Mouse (Mus musculus) midbrain, postnatal 0 days (tissue): Measurements from ENCODE around the gene Tprgl. TPM values are rescaled to one million over a fixed set of nuclear protein-coding genes. Genes with fewer than 3 reads are reported as not detected.

Experiments
- ATAC-seq: fragments of 200-750 bp; cut with Nextera tagmentation; 2 replicates; pipeline ENCODE4 v1.8.0; 2017; ENCODE audit warnings: moderate number of reproducible peaks, mild to moderate bottlenecking, moderate TSS enrichment, moderate library complexity; ENCODE audit not compliant: low FRiP score
- DNase-seq: peaks from one replicate; pipeline ENCODE4 v3.0.0-alpha.2; 2015; ENCODE audit warnings: low spot score
- H3K27ac ChIP-seq: fragments of 300-500 bp; sonication (generic); 2 replicates; pipeline ENCODE4 v1.5.1; 2014; ENCODE audit warnings: low read depth, mild to moderate bottlenecking, low read length, mixed read lengths
- H3K27me3 ChIP-seq: fragments of 300-500 bp; sonication (generic); 2 replicates; pipeline ENCODE4 v1.6.1; 2014; ENCODE audit warnings: low read length, control low read depth, mixed read lengths; ENCODE audit not compliant: insufficient read depth
- H3K36me3 ChIP-seq: fragments of 300-500 bp; sonication (generic); 2 replicates; pipeline ENCODE4 v1.6.1; 2014; ENCODE audit warnings: low read length, control low read depth, mixed read lengths; ENCODE audit not compliant: insufficient read depth
- H3K4me1 ChIP-seq: fragments of 300-500 bp; sonication (generic); 2 replicates; pipeline ENCODE4 v1.6.1; 2014; ENCODE audit warnings: mild to moderate bottlenecking, control low read depth, antibody characterized with exemption, low read length, mixed read lengths; ENCODE audit not compliant: insufficient read depth
- H3K4me2 ChIP-seq: fragments of 300-500 bp; sonication (generic); 2 replicates; pipeline ENCODE4 v1.6.1; 2014; ENCODE audit warnings: low read depth, mild to moderate bottlenecking, low read length, mixed read lengths; ENCODE audit not compliant: poor library complexity, severe bottlenecking
- H3K4me3 ChIP-seq: fragments of 300-500 bp; sonication (generic); 2 replicates; pipeline ENCODE4 v1.5.1; 2014; ENCODE audit warnings: low read depth, mild to moderate bottlenecking, low read length, moderate library complexity
- H3K9ac ChIP-seq: fragments of 300-500 bp; sonication (generic); replicated peaks from 2 replicates; pipeline ENCODE4 v1.6.1; 2014; ENCODE audit warnings: mild to moderate bottlenecking, low read length, moderate library complexity, mixed read lengths; ENCODE audit not compliant: poor library complexity, severe bottlenecking
- H3K9me3 ChIP-seq: fragments of 300-500 bp; sonication (generic); 2 replicates; pipeline ENCODE4 v1.6.1; 2016; ENCODE audit warnings: low read length, control low read depth
- CTCF ChIP-seq: IDR thresholded peaks from 2 replicates; pipeline ENCODE4 v1.5.1; 2016; ENCODE audit warnings: antibody characterized with exemption, mild to moderate bottlenecking
- WGBS: fragments of 180-500 bp; shearing (Covaris S2); extraction: QIAGEN DNeasy Blood & Tissue Kit; methylation state at CpG from one replicate; pipeline ENCODE4 v1.1.7; 2014; 5-methylcytosine and 5-hydroxymethylcytosine counted together
- polyA plus RNA-seq: library from polyadenylated mRNA; unstranded; fragments of >200 nt; fragmentation: Nextera tagmentation; extraction: Ambion mirVana; gene quantifications from 2 replicates; pipeline ENCODE4 v1.2.1, GENCODE M21; 2015
- total RNA-seq: library from RNA; depleted of rRNA; stranded (reverse); fragments of >200 nt; gene quantifications from 2 replicates; pipeline ENCODE4 v1.2.3, GENCODE M21; 2014

The Tprgl gene
- total and polyA plus RNA-seq, 2 experiments from 2014 or later = 227 to 241 TPM

DNA sequence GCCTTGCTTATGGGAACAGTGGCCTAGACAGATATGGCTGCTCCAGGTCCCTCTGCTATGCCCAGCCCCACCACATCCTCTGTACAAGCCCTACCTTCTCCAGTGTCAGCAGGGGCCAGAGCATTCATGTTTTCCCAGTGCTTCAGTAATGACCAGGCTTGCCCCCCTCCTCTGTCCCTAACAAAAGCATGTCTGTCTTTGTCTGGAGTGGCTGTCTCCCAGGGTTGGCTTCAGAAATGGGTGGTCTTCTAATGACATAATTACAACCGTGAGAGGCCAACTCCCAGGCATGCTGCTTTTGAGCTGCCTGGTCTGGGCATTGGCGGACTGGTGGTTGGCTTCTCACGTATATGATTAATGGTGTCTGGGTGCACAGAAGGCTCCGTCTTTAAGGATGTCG is 41.0 kb upstream of the Tprgl start:
- H3K27me3 ChIP-seq = no peaks in the 10 kb centered on the region
- no peaks in the 10 kb centered on the region for H3K36me3 ChIP-seq
- no peak for DNase-seq
- no peak overlapping the region for H3K9ac ChIP-seq
- no peak for TF ChIP-seq CTCF
- no peak overlapping the region for H3K4me3 ChIP-seq
- H3K9me3 ChIP-seq = no peaks in the 10 kb centered on the region
- 76% methylated on average over 5 of the region's 5 CpGs for WGBS
- H3K27ac ChIP-seq = no peak overlapping the region
- H3K4me1 ChIP-seq = no peaks in the 10 kb centered on the region
- H3K4me2 ChIP-seq = no peak overlapping the region
- ATAC-seq = no peak

DNA sequence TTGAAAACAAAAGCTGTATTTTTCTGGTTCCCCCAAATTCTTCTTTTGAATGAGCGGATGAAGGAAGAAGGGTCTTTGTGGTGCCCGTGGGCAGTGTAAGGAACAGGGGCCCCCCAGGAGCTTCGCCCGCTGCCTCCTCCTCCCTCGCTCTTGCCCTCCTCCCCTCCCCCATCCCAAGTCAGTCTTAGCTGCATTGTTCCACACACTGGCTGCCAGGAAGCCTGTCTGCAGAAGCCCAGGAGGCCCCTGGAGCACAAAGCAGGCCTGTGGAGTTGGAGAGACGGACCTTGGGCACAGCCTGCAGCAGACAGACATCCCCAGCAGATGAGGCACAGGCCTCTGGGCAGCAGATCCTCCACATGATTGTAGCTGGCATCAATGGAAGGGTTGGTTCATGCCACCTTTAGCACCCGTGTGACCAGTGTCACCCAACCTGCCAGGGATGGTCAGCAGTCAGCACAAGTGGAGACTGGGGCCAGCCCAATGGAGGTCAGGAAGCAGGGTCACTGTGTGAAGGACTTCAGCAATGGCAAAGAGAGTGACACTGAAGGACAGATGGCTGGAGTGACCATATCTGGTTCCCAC is 38.0 kb upstream of the Tprgl start:
- Histone ChIP-seq H3K27ac (no peak overlapping the region), H3K27me3 (no peaks in the 10 kb centered on the region), H3K4me3 (no peak overlapping the region), H3K9me3 (no peaks in the 10 kb centered on the region), H3K36me3 (no peaks in the 10 kb centered on the region), H3K9ac (no peak overlapping the region), H3K4me2 (no peak overlapping the region), H3K4me1 (no peaks in the 10 kb centered on the region)
- DNase-seq = peak; percentile 26
- no peak for TF ChIP-seq CTCF
- no peak for ATAC-seq
- WGBS = 31% methylated on average over 7 of the region's 7 CpGs

DNA sequence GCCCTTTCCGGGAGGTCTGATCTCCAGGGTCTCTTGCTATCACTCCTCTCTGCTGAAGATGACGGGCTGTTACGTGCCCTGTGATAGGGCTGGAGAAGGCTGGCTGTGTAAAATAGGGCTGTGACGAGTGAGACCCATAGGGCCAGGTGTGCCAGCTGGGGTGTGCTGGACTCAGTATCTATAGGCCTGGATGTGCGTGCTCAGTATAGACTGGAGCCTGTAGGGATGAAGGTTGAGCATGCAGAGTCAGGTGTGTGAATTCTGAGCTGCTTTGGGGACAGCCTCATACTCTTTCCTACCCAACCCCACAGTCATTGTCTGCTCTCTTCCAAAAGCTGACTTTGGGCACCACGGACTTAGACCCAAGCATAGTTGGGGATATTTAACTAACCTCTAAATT is 37.5 kb upstream of the Tprgl start:
- WGBS = 55% methylated on average over 6 of the region's 6 CpGs
- Histone ChIP-seq H3K36me3 (no peaks in the 10 kb centered on the region), H3K4me1 (no peaks in the 10 kb centered on the region), H3K27ac (no peak overlapping the region), H3K27me3 (no peaks in the 10 kb centered on the region), H3K4me3 (no peak overlapping the region), H3K4me2 (no peak overlapping the region), H3K9me3 (no peaks in the 10 kb centered on the region), H3K9ac (no peak overlapping the region)
- DNase-seq (no peak), ATAC-seq (no peak)
- no peak for TF ChIP-seq CTCF

DNA sequence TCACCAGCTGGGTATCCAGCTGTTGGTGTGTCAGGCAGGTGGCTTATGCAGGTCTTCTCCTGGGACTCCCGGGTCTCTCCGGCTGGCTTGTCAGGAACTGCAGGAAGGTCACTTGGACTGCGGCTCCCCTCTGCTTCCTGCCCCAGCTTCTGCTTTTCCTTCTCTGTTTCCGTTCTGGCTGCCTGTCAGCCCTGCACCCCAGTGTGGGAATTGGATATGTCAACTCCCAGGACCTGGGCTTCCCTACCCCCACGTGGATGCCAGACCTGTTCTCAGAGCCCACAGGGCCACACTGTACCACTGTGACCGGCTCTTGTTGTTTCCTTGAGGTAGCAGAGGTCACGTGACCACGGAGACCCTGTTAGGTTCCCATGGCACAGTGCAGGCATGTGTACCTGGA is 28.5 kb upstream of the Tprgl start:
- ATAC-seq (no peak), DNase-seq (no peak)
- WGBS = 71% methylated on average over 8 of the region's 8 CpGs
- Histone ChIP-seq H3K36me3 (no peaks in the 10 kb centered on the region), H3K4me2 (no peak overlapping the region), H3K4me3 (no peak overlapping the region), H3K4me1 (no peaks in the 10 kb centered on the region), H3K9ac (no peak overlapping the region), H3K9me3 (no peaks in the 10 kb centered on the region), H3K27ac (no peak overlapping the region), H3K27me3 (no peaks in the 10 kb centered on the region)
- no peak for TF ChIP-seq CTCF

DNA sequence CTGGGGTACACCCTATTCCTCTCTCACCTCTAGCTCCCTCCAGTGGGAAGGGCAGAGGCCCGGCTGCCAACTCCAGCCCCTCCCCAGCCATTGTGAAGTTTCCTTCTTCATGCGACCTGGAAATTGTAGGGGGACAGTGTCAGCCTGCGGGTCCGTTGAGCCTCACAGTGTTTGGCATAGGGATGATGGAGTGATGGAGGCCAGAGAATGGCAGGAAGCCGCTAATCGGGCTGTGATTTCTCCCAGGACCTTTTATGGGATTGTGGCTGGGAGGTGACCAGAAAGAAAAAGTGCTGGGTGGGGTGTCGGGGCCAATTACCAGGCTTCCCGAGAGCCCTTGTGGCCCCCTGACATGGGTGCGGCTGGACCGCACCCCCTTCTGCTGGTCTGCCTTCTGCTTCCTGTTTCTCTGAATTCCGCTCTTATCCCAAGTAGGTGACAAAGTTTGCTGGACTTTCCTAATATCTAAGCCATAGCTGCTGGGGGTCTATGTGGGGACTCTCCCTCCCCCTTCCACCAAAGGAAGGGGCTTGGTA is 25.6 kb upstream of the Tprgl start:
- Histone ChIP-seq H3K4me1 (no peaks in the 10 kb centered on the region), H3K9ac (no peak overlapping the region), H3K36me3 (no peaks in the 10 kb centered on the region), H3K4me3 (no peak overlapping the region), H3K27me3 (no peaks in the 10 kb centered on the region), H3K27ac (no peak overlapping the region), H3K4me2 (no peak overlapping the region), H3K9me3 (no peaks in the 10 kb centered on the region)
- DNase-seq = no peak
- no peak for ATAC-seq
- TF ChIP-seq CTCF = no peak
- WGBS = 91% methylated on average over 11 of the region's 11 CpGs

DNA sequence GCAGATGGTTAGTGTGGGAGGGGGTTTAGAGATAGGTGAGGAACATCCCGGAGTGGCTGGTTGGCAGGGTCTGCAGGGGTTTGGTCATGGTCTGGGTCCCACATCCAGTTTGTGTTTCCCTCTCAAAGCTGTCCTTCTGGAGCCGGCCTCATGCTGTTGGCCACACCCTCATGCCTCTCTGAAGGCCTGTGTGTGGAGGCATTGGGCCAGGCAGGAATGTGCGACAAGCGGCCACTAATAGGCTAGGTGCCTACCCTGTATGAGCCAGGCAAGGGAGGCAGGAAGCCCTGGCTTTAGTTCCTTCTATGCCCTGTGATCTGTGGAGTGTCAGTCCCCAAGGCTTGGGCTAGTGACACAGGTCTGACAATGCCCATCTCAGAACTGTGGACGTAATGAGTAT is 24.5 kb upstream of the Tprgl start:
- Histone ChIP-seq H3K4me3 (no peak overlapping the region), H3K36me3 (no peaks in the 10 kb centered on the region), H3K9me3 (no peaks in the 10 kb centered on the region), H3K4me2 (no peak overlapping the region), H3K27me3 (no peaks in the 10 kb centered on the region), H3K9ac (no peak overlapping the region), H3K27ac (no peak overlapping the region), H3K4me1 (no peaks in the 10 kb centered on the region)
- DNase-seq (no peak), ATAC-seq (no peak)
- 72% methylated on average over 5 of the region's 5 CpGs for WGBS
- no peak for TF ChIP-seq CTCF
